Mouse (Mus musculus): ENCODE data around the gene Rab8a. TPM values are rescaled to one million over a fixed set of nuclear protein-coding genes. Genes with fewer than 3 reads are reported as not detected.

The Rab8a gene
- polyA plus RNA-seq, 1 experiment = not detected

GRCm38 (mm10) chr8:72158096-72158495 lies 2.9 kb upstream of the Rab8a start:
- 77% methylated on average over 2 of the region's 2 CpGs for WGBS
- Histone ChIP-seq H3K4me3 (ENCODE audit: insufficient read depth, low read depth, low read length) (no peak overlapping the region), H3K4me1 (ENCODE audit: control insufficient read depth, insufficient read depth, low read length) (peaks cover 8% of the 10 kb centered on the region), H3K27ac (ENCODE audit: insufficient read depth, low read depth, low read length) (no peak overlapping the region)
- TF ChIP-seq CTCF (IDR thresholded peaks at IDR 0.05; ENCODE audit: insufficient read depth, low read depth, low read length) = no peak
- no peak for TF ChIP-seq POLR2A (IDR thresholded peaks at IDR 0.05; ENCODE audit: insufficient read depth, low read depth, low read length)

- 34% methylated on average over 3 of the region's 3 CpGs for WGBS
- Histone ChIP-seq H3K4me3 (ENCODE audit: insufficient read depth, low read depth, low read length) (no peak overlapping the region), H3K4me1 (ENCODE audit: control insufficient read depth, insufficient read depth, low read length) (peaks cover 8% of the 10 kb centered on the region), H3K27ac (ENCODE audit: insufficient read depth, low read depth, low read length) (no peak overlapping the region)
- TF ChIP-seq CTCF (IDR thresholded peaks at IDR 0.05; ENCODE audit: insufficient read depth, low read depth, low read length) (no peak), POLR2A (IDR thresholded peaks at IDR 0.05; ENCODE audit: insufficient read depth, low read depth, low read length) (no peak)
Measured at GRCm38 (mm10) chr8:72158726-72159125, 2.3 kb upstream of the Rab8a start.

- no peak overlapping the region for H3K27ac ChIP-seq (ENCODE audit: insufficient read depth, low read depth, low read length)
- WGBS = 57% methylated on average over 3 of the region's 3 CpGs
- no peak overlapping the region for H3K4me3 ChIP-seq (ENCODE audit: insufficient read depth, low read depth, low read length)
Measured at GRCm38 (mm10) chr8:72160007-72160406, 993 bp upstream of the Rab8a start.

GRCm38 (mm10) chr8:72162821-72163220 lies 1.8 kb downstream of the Rab8a start:
- TF ChIP-seq POLR2A (IDR thresholded peaks at IDR 0.05; ENCODE audit: insufficient read depth, low read depth, low read length) (no peak), CTCF (IDR thresholded peaks at IDR 0.05; ENCODE audit: insufficient read depth, low read depth, low read length) (no peak)
- Histone ChIP-seq H3K27ac (ENCODE audit: insufficient read depth, low read depth, low read length) (no peak overlapping the region), H3K4me1 (ENCODE audit: control insufficient read depth, insufficient read depth, low read length) (peaks cover 8% of the 10 kb centered on the region), H3K4me3 (ENCODE audit: insufficient read depth, low read depth, low read length) (no peak overlapping the region)

More at GRCm38 (mm10) chr8:72160007-72160406, 993 bp upstream of the Rab8a start:
- TF ChIP-seq CTCF (IDR thresholded peaks at IDR 0.05; ENCODE audit: insufficient read depth, low read depth, low read length) (no peak), POLR2A (IDR thresholded peaks at IDR 0.05; ENCODE audit: insufficient read depth, low read depth, low read length) (no peak)
- peaks cover 8% of the 10 kb centered on the region for H3K4me1 ChIP-seq (ENCODE audit: control insufficient read depth, insufficient read depth, low read length)

- H3K4me1 ChIP-seq (ENCODE audit: control insufficient read depth, insufficient read depth, low read length) = no peaks in the 10 kb centered on the region
- no peak overlapping the region for H3K27ac ChIP-seq (ENCODE audit: insufficient read depth, low read depth, low read length)
- no peak for TF ChIP-seq CTCF (IDR thresholded peaks at IDR 0.05; ENCODE audit: insufficient read depth, low read depth, low read length)
- TF ChIP-seq POLR2A (IDR thresholded peaks at IDR 0.05; ENCODE audit: insufficient read depth, low read depth, low read length) = no peak
- no peak overlapping the region for H3K4me3 ChIP-seq (ENCODE audit: insufficient read depth, low read depth, low read length)
- WGBS = 91% methylated on average over 3 of the region's 3 CpGs
Measured at GRCm38 (mm10) chr8:72169098-72169668, 8.2 kb downstream of the Rab8a start.

- Histone ChIP-seq H3K27ac (ENCODE audit: insufficient read depth, low read depth, low read length) (no peak overlapping the region), H3K4me1 (ENCODE audit: control insufficient read depth, insufficient read depth, low read length) (no peaks in the 10 kb centered on the region), H3K4me3 (ENCODE audit: insufficient read depth, low read depth, low read length) (no peak overlapping the region)
- WGBS = 87% methylated on average over 3 of the region's 3 CpGs
- TF ChIP-seq CTCF (IDR thresholded peaks at IDR 0.05; ENCODE audit: insufficient read depth, low read depth, low read length) = no peak
- TF ChIP-seq POLR2A (IDR thresholded peaks at IDR 0.05; ENCODE audit: insufficient read depth, low read depth, low read length) = no peak
Measured at GRCm38 (mm10) chr8:72169681-72170249, 8.8 kb downstream of the Rab8a start.

- WGBS = 61% methylated on average over 5 of the region's 5 CpGs
- Histone ChIP-seq H3K4me3 (ENCODE audit: insufficient read depth, low read depth, low read length) (no peak overlapping the region), H3K27ac (ENCODE audit: insufficient read depth, low read depth, low read length) (no peak overlapping the region), H3K4me1 (ENCODE audit: control insufficient read depth, insufficient read depth, low read length) (no peaks in the 10 kb centered on the region)
- TF ChIP-seq POLR2A (IDR thresholded peaks at IDR 0.05; ENCODE audit: insufficient read depth, low read depth, low read length) (no peak), CTCF (IDR thresholded peaks at IDR 0.05; ENCODE audit: insufficient read depth, low read depth, low read length) (peak; percentile 45; the same call in 1 of the 2 replicates)
Measured at GRCm38 (mm10) chr8:72177346-72177925, 16.4 kb downstream of the Rab8a start.

- TF ChIP-seq CTCF (IDR thresholded peaks at IDR 0.05; ENCODE audit: insufficient read depth, low read depth, low read length) = no peak
- TF ChIP-seq POLR2A (IDR thresholded peaks at IDR 0.05; ENCODE audit: insufficient read depth, low read depth, low read length) = no peak
- H3K4me1 ChIP-seq (ENCODE audit: control insufficient read depth, insufficient read depth, low read length) = no peaks in the 10 kb centered on the region
- no peak overlapping the region for H3K27ac ChIP-seq (ENCODE audit: insufficient read depth, low read depth, low read length)
- 47% methylated on average over 2 of the region's 2 CpGs for WGBS
- no peak overlapping the region for H3K4me3 ChIP-seq (ENCODE audit: insufficient read depth, low read depth, low read length)
Measured at GRCm38 (mm10) chr8:72183554-72184202, 22.7 kb downstream of the Rab8a start.

GRCm38 (mm10) chr8:72187793-72188331 lies 26.9 kb downstream of the Rab8a start:
- WGBS = 91% methylated on average over 2 of the region's 2 CpGs
- no peak overlapping the region for H3K4me3 ChIP-seq (ENCODE audit: insufficient read depth, low read depth, low read length)
- H3K4me1 ChIP-seq (ENCODE audit: control insufficient read depth, insufficient read depth, low read length) = no peaks in the 10 kb centered on the region
- no peak overlapping the region for H3K27ac ChIP-seq (ENCODE audit: insufficient read depth, low read depth, low read length)
- TF ChIP-seq CTCF (IDR thresholded peaks at IDR 0.05; ENCODE audit: insufficient read depth, low read depth, low read length) (no peak), POLR2A (IDR thresholded peaks at IDR 0.05; ENCODE audit: insufficient read depth, low read depth, low read length) (no peak)

Measured in olfactory bulb, adult 2 months (tissue).